Mouse (Mus musculus) CD8-positive naive resting alpha-beta T cell, adult 2 months (primary cell): Measurements from ENCODE around the gene Mrpl12.
"Not testable (repeated sequence)": the region's sequence is repeated elsewhere in the genome, so short reads cannot be mapped to it uniquely, and the experiment has no call there.

Source experiments
- DNase-seq, 2 experiments: peaks; one replicate each; pipeline ENCODE4 v3.0.0; 2022; ENCODE audit warnings: low read depth in 2 of 2, low spot score in 2 of 2

Mrpl12 gene

DNA sequence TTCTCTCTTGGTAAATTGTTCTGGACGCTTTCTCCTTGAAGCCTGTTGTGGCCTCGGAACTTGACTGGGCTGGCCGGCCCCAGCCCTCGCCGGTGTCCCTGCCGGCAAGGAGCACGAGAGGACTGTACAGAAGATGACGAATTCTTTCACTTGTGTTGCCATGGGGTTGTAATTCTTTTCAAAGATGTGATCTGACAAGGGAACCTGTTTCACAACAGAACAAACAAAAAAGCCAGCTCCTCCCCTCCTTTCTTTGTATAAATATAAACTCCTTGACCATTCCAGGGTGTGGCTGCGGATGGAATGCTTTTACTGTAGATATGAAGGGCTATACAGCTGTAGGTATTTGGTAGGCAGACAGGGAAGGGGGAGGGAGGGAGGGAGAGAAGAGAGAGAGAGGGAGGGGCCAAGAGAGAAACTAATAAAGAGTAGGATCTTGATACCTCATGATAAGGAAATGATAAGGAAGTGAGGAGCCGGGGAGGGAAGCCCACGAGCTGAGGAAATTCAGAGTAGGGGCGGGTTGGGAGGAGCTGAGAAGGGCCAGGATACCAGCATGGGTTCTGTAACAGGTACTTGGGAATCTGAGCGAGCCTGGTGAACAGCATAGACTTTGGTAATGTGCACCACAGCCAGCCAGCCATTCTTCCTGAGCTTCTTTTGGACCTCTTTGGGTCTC lies 23.3 kb downstream of the Mrpl12 start:
- DNase-seq = no peak

DNA sequence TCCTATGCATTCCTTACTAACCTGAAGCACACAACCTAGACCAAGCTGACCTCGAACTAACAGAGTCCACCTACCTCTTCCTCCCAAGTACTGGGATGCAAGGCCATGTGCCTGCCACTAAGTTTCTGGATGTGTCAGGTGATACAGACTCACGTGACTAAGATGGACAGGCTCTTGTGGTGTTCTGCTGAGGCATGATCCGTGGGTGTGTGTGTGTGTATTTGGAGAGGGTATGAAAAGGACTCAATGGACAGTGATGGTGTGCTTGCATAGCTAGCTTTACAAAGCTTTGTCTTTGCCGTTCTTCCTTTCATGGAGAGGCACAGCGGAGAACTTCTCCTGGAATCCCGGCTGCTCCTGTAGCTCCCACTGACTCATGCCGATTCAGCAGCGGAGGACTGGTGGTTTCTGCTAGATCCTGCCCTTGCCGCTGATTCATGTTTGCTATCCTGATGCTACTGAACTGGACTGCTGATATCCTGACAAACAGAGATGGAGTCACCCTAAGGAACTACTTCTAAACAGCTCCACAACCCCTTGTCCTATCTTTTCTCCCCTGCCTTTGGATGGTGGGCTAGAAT lies 24.0 kb downstream of the Mrpl12 start:
- DNase-seq = no peak

DNA sequence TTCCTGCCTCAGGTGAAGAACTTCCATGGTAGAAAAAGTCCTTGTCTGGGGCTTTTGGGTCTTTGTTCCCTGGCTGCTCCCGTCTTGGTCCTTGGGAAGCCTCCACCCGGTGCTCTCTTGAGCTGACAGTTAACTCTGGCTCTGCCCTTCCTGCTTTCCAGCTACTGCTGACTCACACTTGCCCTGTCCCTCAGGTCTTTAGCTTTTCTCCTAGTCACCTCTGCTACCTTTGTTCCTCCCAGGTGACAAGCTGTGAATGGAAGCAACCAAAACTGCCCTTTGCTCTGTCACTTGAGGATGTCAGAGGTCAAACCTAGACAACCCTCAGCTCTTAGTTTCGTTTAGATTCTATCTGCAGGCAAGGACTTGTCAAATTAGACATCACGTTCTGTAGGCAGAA lies 25.5 kb downstream of the Mrpl12 start:
- DNase-seq = no peak

DNA sequence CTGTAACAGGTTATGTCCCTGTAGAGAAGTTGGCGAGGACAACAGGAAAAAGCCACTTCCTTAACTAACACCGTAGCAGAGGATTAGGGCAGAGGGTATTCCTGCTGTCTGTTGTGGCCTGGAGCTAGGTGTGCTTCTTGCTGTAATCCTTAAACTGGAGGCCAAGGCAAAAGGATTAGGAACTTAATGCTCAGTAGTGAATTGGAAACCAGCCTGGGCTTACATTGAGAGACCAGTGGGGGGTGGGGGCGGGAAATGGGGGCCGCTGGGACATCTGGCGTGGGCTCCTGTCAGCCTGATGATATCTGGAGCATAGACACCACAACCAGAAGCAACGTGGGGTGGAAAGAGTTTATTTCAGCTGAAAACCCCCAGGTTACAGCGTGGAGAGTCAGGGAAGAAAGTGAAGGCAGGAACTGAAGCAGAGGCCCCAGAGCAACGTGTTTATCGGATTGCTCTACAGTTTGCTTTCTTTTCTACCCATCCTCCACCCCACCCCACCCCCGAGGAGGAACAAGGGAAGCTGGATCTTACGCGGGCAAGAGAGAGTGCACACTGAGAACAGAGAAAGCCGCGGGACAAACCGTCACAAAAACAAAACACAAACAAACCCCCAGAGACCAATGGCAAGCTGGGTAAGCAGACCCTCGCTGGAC lies 26.1 kb downstream of the Mrpl12 start:
- no peak for DNase-seq

DNA sequence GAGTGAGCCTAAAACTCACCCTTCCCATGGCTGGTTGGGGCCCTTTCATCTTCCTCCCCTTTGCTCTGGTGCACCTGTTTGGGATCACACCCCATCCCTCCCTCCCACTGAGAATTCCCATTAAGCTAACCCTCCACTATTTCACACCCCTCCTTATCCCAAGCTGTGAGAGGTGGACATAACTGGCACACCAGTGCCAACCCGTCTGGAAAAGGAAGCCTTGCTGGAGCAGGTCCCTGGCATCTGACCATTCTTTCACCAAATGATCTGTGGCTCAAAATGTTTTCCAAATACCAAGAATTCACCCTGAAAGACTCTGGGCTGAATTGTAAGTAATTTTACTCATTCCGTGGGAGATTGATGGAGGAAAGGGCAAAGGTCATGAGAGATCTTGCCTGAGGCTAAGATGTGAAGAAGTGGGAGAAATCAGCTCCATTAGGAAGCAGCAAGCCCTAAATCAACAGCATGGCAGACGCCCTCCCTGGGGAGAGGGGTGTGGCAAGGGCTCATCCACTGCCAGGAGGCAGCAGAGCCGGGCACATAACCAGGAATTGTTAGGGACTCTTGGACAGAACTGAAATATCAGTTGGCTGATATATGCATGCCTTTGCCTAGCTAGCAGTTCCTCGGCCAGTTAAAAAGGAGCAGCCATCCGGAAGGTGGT lies 28.5 kb downstream of the Mrpl12 start:
- no peak for DNase-seq

DNA sequence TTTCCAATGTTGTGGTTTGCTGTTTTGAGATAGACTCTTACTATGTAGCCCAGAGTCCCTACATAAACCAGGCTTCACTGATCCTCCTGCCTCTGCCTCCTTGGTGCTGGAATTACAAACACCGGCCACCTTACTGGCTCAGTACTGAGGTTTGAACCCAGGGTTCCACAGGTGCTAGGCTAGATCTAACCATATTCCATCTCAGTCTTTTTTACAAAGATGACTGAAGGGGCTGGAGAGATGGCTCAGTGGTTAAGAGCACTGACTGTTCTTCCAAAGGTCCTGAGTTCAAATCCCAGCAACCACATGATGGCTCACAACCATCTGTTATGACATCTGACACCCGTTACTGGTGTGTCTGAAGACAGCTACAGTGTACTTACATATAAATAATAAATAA lies 29.8 kb downstream of the Mrpl12 start:
- not testable (repeated sequence) for DNase-seq

DNA sequence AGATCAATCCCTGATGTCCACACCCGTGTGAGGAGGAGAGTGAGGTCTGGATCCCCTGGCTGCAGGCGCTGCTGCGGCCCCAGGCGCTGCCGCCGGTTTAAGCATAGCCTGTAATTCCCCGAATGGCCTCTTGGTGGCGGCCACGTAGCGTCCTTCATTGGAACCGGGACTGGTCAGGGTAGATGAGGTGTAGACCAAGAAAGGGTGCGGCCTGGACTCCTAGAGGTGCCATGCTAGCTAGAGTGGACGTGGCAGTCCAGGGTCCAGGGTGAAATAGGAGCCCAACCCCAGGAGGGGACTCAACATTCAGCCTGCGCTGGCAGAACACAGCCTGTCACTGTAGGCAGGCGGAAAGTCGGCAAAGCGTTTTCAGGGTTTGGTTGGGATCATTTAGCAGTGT lies 31.2 kb downstream of the Mrpl12 start:
- DNase-seq = peak; percentile 77 to 84

DNA sequence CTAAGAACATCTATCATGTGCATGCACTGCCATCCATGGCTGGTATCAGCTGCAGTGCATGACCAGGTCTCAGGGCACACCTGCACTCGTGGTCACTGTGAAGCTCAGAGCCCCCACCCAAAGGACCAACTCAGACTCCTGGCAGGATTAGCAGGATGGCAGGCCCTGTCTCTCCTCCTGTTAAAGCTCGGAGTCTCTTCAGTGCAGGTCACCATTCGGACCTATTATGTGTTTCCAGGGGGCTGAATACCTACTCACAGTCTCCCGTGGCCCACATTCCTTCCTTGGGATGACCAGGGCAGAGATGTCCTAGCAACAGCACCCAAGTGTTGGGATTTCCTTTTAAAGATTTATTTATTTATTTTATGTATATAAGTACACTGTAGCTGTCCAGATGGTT lies 32.7 kb downstream of the Mrpl12 start:
- DNase-seq = no peak

DNA sequence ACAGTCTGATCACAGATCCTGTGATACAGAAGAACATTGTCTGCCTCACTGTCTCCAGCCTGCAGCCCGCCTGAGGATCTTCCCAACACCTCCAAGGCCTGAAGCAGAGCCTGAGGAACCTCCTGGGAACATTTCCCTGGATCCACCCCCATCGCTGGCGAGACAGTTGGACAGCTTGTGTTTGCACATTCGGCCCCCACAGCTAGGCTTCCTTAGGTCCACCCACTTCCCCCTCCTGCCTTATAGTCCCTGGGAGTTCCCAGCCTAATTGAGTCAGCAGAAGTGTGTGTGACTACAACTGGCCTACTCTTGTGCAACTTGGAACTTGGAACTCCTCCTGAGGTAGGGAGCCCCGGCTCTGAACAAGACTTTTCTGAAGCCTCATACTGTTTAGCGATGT lies 33.6 kb downstream of the Mrpl12 start:
- no peak for DNase-seq

DNA sequence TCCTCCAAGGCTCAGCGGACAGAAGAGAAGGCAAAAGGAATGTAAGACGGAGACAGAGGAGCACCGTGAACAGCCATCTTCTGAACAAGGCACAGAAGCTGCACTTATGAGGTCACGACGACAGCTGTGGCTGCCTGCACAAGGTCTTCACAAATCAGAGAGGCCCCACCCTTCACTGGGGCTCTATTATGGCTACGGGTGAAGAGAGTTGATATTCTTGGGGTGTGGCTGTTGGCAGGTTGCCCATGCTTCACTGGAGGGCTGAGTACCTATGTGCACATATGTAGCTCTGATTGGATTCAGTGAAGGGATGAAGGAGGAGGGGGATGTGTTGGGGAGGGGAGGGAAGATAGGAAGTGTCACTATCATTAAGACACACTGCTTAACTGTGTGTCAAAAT lies 34.1 kb downstream of the Mrpl12 start:
- no peak for DNase-seq

DNA sequence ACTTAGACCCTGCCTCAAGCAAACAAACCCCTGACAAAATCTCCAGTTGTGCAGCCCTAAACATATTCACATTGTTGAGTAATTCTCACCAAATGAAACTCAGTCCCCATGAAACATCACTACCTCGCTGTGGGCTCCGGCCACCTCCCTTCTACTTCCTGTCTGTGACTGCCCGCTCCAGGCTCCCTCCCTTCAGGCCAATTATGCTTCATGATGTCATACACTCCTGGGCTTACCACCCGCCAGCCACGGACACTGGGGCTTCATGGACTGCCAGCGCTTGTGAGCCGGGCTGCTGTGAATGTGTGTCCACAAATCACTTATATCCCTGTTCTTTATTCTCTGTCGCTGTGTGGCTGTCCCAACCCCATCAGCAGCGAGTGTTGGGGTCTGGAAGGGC lies 35.3 kb downstream of the Mrpl12 start:
- DNase-seq = no peak

DNA sequence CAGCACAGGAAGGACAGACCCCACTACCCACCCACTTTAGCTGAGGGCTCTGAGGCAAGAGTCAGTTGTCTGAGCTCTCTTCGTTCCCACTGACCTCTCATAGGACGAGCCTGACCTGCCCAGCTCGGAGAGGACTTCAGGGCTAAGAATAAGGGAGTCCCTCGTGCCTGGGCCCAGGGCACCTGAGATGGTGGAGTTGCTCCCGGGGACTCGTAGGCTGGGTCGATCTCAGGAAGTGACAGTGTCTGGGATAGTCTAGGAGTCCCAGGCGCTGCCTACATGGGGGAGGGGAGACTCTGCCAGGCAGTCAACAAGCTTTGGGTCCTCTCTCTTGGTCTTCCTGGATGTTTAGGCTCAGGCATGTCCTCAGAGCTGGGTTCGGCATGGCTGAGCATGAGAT lies 36.1 kb downstream of the Mrpl12 start:
- no peak for DNase-seq

DNA sequence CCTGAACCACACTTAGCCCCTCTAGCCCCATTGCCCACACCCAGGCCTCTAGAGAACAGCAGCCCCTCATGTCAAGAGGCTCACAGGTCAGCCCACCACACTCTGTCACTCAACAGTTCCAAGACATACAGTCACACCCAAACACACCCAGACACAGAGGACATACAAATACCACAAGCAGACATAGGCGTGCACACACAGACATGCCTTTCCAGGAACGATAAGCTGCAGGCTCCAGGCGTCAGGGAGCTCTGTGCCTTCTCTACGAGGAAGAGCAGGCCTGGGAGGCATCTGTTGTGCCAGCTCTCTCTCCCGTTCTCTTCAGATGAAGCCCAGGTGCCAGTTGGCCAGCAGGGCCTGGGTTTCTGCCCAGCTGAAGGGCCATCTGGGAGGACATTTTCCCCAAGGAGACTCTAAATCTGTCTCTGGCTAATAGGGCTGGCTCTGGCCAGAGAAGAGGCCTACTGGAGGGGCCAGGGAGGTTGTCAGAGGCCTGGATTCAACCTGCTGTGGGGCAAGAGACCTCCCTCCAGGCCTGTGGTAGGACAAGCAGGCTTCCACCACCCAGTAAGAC lies 36.6 kb downstream of the Mrpl12 start:
- no peak for DNase-seq

DNA sequence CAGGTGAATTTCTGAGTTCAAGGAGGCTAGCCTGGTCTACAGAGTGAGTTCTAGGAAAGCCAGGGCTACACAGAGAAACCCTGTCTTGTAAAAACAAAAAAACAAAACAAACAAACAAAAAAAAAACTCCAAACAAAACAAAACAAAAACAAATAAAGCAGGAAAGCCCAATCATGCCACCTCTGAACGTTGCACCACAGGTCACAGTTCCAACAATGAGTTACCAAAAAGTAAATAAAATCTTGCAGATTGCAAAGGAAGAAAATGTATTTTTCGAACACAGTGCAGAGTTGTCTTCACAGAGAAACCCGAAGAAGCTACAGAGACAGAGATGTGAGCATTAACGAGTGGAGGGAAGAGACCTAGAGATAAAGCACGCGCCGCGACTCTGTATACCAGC lies 38.2 kb downstream of the Mrpl12 start:
- no peak for DNase-seq

DNA sequence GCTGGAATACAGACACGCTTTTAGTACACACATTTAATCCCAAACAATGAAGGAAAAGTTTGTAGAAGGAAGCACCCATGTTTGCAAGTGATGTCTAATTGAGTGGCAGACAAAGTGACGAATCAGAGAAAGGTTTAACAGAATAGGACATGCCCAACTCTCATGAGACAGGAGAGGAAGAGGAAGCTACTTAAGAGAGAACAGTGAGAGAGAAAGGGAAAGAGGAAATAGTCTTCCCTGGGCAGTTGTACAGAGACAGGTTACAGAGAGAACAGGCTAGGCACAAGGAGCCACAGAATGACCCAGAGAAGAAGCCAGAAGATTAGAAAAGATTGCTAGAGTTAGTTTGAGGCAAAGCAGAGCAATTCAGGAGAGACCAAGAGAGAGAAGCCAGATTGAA lies 41.5 kb downstream of the Mrpl12 start:
- DNase-seq = no peak

DNA sequence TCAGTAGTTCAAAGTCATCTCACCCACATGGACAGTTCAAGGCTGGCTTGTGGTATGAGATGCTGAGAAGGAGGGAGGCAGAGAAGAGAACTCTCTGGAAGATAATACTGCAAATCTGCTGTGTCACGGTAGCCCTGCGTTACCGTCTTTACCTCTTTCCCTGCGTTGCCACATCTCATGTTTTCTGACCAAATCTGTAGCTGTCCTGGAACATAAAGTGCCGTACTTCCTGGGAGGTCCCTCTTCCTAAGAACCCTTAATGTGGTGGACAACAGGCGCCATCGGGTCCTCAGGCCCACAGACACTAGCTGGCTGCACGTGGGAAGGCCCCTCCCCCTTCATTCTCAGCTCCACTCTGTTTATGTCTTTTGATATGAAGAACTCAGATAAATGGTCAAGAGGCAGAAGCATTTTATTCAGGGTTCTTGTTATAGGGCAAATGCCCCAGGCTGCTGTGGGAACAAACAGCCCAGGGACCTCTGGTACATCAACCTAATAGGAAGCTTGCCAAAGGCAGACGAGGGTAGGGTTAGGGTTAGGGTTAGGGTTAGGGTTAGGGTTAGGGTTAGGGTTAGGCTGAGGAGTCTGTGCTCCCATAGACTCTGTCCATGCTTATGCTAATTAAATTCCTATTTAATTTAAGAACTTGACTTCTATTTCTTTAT lies 43.4 kb downstream of the Mrpl12 start:
- no peak for DNase-seq

DNA sequence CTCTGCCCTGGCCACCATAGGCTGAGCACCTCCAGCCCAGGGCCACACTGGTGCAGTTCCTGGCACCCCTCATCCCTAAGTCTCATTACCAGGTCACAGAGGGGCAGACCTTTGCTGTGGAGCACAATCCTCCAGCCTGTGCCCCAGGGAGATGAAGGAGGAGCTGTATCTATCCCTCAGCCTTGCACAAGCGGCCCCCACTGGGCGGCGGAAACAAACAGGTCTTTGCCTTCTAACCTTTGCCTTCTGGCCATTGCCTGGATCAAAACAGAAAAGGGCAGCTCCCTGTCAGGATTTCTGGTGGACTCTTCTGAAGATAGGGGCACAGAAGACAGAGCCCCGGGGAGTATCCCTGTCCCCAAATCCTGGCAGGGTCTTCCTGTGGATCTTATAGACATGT lies 44.5 kb downstream of the Mrpl12 start:
- DNase-seq = no peak

DNA sequence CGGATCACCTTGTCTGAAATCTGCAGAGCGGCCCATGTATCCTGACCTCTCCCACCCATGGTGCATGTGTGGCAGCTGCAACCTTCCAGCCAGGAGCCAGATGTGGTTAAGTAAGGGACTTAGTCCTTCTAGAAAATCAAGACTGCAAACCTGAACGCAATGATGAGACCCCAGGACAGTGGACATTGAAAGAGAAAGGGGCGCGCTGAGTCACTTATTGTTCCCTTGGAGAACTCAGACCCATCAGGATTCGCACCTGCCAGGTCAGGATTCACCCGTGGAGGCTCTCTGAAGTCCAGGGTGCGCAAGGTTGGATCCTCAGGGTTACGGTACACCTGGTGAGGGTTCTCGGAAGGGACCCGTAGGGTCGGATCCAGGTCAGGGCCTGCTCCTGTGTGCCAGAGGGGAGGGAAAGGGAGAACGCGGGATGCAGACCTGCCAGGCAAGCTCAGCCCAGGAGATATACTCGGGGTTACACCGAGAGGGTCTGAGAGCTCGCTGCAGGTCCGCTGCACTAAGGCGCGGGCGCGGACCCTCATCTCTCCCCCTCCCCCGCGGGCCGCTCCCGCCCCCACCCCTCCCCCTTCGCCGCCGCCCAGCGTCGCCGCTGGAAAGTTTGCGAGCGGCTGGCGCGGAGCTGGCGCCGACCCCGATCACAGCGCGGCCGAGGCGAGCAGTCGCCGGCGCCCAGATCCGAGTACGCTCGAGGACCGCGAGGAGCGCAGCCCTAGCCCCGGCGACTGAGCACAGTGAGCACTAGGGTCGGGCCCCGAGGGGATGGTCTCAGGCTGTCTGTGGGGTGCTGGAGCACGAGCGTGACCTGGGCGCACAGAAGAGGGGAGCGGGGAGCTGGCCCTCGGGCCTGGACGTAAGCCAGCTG lies 45.9 kb downstream of the Mrpl12 start, which contains the start of gene Gcgr:
Gcgr (plus strand) TSS at position 615 of the 880 bp plus-strand sequence.
- DNase-seq = no peak

DNA sequence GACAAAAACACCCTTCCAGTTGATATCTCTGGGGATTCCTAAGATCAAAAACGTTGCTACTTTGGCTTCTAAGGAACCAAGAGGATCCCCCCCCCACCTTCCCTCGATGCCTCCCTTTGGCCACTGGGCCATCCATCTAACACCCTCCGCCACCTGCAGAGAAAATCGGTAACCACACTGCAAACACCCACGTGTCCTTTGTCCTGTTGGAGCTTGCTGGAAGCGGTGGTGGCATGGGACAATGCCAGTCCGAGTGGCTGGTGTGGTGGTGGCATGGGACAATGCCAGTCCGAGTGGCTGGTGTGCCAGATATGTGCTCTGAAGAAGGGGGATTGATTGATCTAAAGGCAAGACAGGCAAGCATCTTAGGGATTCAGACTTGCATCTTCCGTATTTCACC lies 47.2 kb downstream of the Mrpl12 start:
- DNase-seq = no peak

DNA sequence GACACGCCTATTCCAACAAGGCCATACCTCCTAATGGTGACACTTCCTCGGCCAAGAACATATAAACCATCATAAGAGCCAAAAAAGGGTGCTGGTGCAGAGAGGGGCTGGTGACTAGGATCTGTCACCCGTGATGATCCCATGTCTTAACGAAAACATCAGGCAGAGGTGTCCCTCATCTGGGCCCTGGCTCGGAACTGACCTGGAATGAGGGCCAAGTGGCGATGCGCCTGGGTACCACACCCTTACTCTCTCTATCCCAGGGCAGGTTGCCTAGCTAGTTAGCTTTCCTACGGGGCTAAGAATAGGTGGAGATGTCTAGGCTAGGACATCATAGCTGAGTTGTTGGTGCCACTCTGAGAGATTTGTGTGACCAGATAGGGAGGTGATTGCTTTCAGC lies 49.7 kb downstream of the Mrpl12 start:
- DNase-seq = no peak
